Mouse (Mus musculus) left cerebral cortex, postnatal 10 days (tissue): ENCODE measurements at regions not wholly inside any gene's neighbourhood (a gene's known extent, or its start where the extent isn't known, plus 50 kb on each side); places are given as distances from the start of the nearest gene placed in this dataset.

Source experiments
- DNase-seq, 2 experiments: peaks; one replicate each; pipeline ENCODE4 v3.0.0; 2021 to 2022; ENCODE audit warnings: low spot score in 2 of 2, mixed read lengths in 1 of 2; ENCODE audit errors: extremely low spot score in 1 of 2
- intact Hi-C: fragments of 180-260 bp; cut with DNase I; formaldehyde crosslinking; loops from one replicate; pipeline ENCODE4 v1.15.1; 2025

GRCm38 (mm10) chr11:7423276-7424081 is 209.8 kb upstream of the Igfbp3 start:
- no peak for DNase-seq
- intact Hi-C loops = no loop called here

DNA sequence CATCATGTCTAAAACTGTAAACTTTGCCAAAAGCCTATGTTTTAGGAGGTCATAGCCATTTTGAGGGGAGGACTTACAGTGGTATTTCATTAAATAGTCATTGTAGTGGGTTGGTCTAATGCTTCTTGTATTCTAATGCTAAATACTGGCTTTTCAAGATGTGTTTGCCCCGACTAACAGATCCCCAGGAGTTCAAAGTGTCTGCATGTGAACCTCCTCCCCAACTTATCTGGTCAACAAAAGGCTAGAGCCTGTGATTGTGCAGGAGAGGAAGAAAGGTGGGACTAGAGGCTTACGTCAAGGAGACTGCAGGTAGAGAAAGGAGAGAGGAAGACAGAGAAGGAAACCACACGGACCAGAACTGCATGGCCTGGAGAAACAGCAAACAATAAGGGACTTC is 198.9 kb upstream of the Igfbp3 start:
- intact Hi-C loops = no loop called here
- DNase-seq = no peak

DNA sequence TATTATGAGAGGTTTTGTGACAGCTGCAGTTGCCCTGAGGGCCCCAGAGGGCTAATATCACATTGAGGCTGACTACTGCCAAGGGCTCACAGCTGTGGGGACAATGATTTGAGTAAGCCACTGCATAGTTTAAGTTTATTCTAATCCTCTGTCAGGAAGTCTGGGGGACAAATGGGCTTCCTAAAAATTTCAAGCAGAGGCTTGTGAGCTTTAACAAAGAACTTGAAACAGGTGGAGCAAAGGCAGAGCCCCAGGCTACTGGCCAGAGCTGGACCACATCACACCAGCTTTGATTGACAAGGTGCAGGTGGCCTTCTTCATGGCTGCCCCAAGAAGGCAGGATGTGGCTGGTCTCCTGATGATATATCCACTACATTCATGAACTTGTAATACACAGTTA is 195.3 kb upstream of the Igfbp3 start:
- intact Hi-C loops = no loop called here
- DNase-seq = no peak

GRCm38 (mm10) chr11:7404666-7405065 is 190.9 kb upstream of the Igfbp3 start:
- DNase-seq = no peak
- intact Hi-C loops = no loop called here

GRCm38 (mm10) chr11:7371835-7372234 is 158.1 kb upstream of the Igfbp3 start:
- intact Hi-C loops = no loop called here
- no peak for DNase-seq

GRCm38 (mm10) chr11:7361388-7361787 is 147.7 kb upstream of the Igfbp3 start:
- intact Hi-C loops = no loop called here
- no peak for DNase-seq

DNA sequence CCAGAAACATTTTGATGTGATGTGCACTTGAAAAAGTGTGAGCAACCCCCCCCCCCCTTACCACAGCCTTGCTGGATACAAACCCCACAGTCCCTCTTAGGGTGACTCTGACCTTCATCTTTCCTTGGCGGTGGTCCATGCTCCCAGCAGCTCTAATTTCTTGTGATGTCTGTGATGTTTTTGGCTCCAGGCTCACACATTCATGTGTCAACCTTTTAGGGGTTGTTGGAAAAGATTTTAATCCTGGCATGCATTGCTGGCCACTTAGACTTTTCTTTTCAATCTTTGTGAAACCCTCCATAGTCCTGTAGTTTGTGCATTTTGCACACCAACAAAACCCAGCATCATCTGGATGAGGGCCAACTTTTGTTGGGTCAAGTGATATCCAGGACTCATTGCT is 134.9 kb upstream of the Igfbp3 start:
- intact Hi-C loops = no loop called here
- DNase-seq = peak in 1 of 2 experiments; percentile 30

DNA sequence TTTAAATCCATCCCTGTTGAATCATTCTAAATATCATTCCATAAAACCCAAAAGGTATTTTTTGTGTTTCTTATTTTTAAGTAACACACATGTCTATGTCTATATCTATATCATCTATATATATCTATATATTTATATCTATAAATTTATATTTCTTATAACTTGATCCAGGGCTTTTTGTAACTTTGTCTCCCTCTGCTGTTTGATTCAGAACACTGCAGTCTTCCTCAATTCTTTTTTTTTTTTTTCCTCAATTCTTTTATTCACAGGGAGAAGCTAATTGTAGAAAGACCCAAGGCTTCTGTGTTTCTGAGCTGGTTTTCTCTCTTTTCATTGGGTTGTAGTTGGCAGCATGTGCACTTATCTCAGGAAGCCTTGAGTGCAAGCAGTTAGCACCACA is 124.1 kb upstream of the Igfbp3 start:
- no peak for DNase-seq
- intact Hi-C loops = loop anchor here (5.0 kb wide), 1 partner anchor 121 kb away; no protein-coding TSS in a partner anchor

GRCm38 (mm10) chr11:7317409-7317970 is 103.8 kb upstream of the Igfbp3 start:
- intact Hi-C loops = no loop called here

GRCm38 (mm10) chr11:7296252-7296651 is 82.5 kb upstream of the Igfbp3 start:
- intact Hi-C loops = no loop called here
- no peak for DNase-seq

More at GRCm38 (mm10) chr11:7317409-7317970, 103.8 kb upstream of the Igfbp3 start:
- DNase-seq = no peak

DNA sequence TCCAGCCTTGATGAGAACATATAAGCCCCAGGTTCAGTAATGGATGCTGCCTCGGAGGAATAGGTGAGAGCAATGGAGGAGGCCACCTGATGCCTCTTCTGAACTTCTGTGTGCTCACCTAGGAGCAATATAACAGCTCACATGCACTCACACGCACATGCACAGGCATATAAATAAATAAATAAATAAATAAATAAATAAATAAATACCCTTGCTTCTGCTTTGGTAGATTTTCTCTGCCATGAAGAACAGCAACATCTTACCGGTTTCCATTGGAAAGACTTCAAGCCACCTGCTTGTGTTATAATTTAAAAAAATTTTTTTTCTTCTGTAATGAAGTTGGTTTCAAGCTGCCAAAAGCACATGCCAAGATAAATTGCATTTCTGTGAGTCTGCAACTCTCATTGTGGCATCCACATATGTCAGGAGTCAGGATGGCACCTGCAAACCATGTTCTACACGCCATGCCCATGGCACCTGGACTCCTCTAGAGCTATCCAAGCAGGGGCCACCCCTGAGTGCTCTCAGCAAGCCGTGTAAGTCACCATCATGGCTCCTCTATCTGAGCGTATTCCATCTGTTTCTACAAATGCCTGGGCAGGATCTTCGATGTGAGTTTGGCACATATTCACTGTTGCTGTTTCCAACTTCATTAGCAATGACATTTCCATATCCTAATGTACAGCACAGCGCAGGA is 75.7 kb upstream of the Igfbp3 start:
- no peak for DNase-seq
- intact Hi-C loops = no loop called here

- intact Hi-C loops = no loop called here
These were observed 71.2 kb upstream of the Igfbp3 start for GRCm38 (mm10) chr11:7284836-7285490.

DNA sequence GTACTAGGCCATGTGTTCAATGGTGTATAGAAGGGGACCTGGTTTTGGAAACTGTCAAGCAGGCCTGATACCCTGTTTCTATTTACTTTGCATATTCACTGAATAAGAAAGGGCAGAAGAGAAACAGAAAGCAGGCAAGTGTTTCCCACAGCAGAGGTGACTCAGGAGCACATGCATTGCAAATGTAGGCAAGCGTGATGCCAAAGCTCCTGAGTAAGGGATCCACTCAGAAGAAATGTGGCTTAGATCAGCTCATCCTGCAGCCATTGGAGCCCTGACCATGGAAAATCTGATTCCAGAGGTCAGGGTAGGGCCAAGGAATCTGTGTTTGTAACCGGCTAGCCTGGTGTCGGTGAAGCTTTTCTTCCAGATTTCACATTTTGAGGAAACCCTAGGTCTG is 69.3 kb upstream of the Igfbp3 start:
- no peak for DNase-seq
- intact Hi-C loops = no loop called here

More at GRCm38 (mm10) chr11:7284836-7285490, 71.2 kb upstream of the Igfbp3 start:
- no peak for DNase-seq

GRCm38 (mm10) chr11:7282188-7282587 is 68.5 kb upstream of the Igfbp3 start:
- no peak for DNase-seq
- intact Hi-C loops = no loop called here

DNA sequence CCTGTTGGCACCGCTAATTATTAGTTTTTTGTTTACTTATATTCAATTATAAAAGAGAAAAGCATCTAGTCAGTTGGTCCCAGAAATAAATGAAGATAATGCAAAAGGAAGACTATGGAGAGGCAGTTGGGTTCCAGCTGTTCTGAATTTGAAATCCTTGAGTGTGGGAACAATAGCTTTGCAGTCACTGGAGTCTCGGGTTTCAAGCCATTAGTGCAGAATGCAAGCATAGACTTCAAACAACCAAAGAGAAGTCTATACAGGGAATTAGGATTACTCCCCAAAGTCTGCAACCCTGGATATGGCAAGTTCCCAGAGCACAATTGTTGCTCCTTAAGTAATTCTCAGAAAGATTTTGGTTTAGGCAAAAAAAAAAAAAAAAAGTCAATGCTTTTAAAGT is 67.9 kb upstream of the Igfbp3 start:
- intact Hi-C loops = no loop called here
- no peak for DNase-seq

DNA sequence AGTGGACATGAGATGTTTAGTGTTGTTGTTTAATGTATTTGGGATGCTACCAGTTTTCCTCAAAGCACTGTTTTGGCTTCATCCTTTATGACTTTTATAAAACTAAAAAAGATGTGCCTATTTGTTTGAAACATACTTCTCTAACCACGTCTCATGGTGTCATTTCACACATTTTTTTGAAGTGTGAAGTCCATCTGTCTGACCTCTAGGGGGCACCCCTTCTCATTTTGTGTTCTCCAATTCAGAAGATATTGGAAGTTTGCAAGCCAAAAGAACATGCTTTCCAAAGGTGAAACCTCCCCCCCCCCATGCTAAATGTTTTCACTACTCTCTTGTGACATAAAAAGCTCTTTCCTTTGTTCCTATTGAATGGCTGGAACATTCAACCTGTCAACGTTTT is 66.2 kb upstream of the Igfbp3 start:
- intact Hi-C loops = no loop called here
- DNase-seq = no peak

DNA sequence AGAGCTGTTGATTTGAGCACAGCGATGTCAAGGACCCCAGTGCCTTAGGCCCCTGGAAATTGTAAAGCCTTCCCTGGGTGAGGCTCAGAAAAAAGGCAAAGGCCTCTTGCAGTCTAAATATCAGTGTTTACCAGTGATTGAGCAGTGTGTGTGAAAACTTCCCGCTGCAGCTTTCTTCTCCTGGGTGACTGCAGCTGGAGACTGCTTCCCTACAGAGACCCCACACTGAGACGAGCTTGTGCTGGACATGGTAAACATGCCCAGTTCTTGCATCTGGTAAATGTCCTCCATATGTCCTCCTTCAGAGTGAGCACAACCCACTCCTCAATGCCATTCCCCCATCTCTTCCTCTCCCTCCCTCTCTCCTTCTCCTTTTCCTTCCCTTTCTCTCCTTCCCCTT is 58.8 kb upstream of the Igfbp3 start:
- intact Hi-C loops = no loop called here
- DNase-seq = no peak

GRCm38 (mm10) chr11:7270916-7271315 is 57.2 kb upstream of the Igfbp3 start:
- DNase-seq = no peak
- intact Hi-C loops = no loop called here

DNA sequence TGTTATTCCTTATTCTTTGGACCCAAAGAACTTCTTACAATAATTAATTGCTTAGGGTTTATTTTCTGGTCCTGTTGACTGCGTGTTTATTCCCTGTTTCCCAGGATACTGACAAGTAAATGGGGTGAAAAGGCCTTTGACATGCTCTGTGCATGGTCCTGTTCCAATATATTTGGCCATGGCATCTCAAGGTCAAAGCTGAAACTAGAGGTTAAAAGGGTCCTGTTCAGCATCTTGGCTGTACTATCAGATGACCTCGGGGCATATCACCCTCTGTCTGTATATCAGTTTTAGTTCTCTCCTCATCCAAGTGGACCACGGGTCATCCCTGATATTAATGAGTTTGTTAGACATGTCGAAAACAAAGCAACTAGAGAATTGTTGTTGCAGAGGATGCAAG is 50.2 kb upstream of the Igfbp3 start:
- no peak for DNase-seq
- intact Hi-C loops = no loop called here
